30 mouse cellular contexts compared by ENCODE assay signal in genomic region chr1:94027506-94028108, GRCm38 (mm10). TPM values are rescaled to one million over a fixed set of nuclear protein-coding genes. Genes with fewer than 3 reads are reported as not detected.
"Had no signal": no experiment of that assay in that cellular context is flagged by ENCODE, and none has a peak within 500 bp of the region (broad histone marks: within the 10 kb centered on the region; RNA-seq: fewer than 3 reads in every experiment).

No protein-coding gene starts in this region.

- H3K9me3 ChIP-seq: limb, embryonic 10.5 days; limb, embryonic 13.5 days; liver, embryonic 12.5 days; liver, embryonic 15.5 days; lung, embryonic 15.5 days; midbrain, embryonic 10.5 days; midbrain, embryonic 13.5 days; neural tube, embryonic 12.5 days; neural tube, embryonic 15.5 days had no signal

- ATAC-seq: liver, embryonic 12.5 days; midbrain, embryonic 13.5 days had no signal

- H3K4me3 ChIP-seq: limb, embryonic 10.5 days; limb, embryonic 13.5 days; liver, embryonic 12.5 days; liver, embryonic 15.5 days; lung, embryonic 15.5 days; megakaryocyte, embryonic 14.5 days; midbrain, embryonic 10.5 days; midbrain, embryonic 13.5 days; neural tube, embryonic 12.5 days; neural tube, embryonic 15.5 days had no signal

- H3K9ac ChIP-seq: limb, embryonic 13.5 days; liver, embryonic 12.5 days; liver, embryonic 15.5 days; lung, embryonic 15.5 days; midbrain, embryonic 13.5 days; neural tube, embryonic 12.5 days; neural tube, embryonic 15.5 days had no signal

- H3K27ac ChIP-seq: limb, embryonic 10.5 days; limb, embryonic 13.5 days; liver, embryonic 12.5 days; liver, embryonic 15.5 days; lung, embryonic 15.5 days; midbrain, embryonic 10.5 days; midbrain, embryonic 13.5 days; neural tube, embryonic 12.5 days; neural tube, embryonic 15.5 days had no signal

- H3K27me3 ChIP-seq: limb, embryonic 13.5 days; liver, embryonic 12.5 days; liver, embryonic 15.5 days; lung, embryonic 15.5 days; midbrain, embryonic 13.5 days; neural tube, embryonic 12.5 days; neural tube, embryonic 15.5 days had no signal

- H3K4me1 ChIP-seq: limb, embryonic 10.5 days; limb, embryonic 13.5 days; liver, embryonic 12.5 days; liver, embryonic 15.5 days; lung, embryonic 15.5 days; megakaryocyte, embryonic 14.5 days; midbrain, embryonic 10.5 days; midbrain, embryonic 13.5 days; neural tube, embryonic 12.5 days; neural tube, embryonic 15.5 days had no signal

- H3K4me2 ChIP-seq: limb, embryonic 13.5 days; liver, embryonic 12.5 days; liver, embryonic 15.5 days; lung, embryonic 15.5 days; midbrain, embryonic 13.5 days; neural tube, embryonic 12.5 days; neural tube, embryonic 15.5 days had no signal

- H3K36me3 ChIP-seq: limb, embryonic 10.5 days; limb, embryonic 13.5 days; liver, embryonic 12.5 days; liver, embryonic 15.5 days; lung, embryonic 15.5 days; midbrain, embryonic 10.5 days; midbrain, embryonic 13.5 days; neural tube, embryonic 12.5 days; neural tube, embryonic 15.5 days had no signal

- DNase-seq: kidney, adult 9 months; kidney, postnatal 14 days; kidney, postnatal 4 days; layer of hippocampus, adult 9-11 months; layer of hippocampus, postnatal 36 days; liver; lung, adult 18-20 months; lung, postnatal 10 days; lung, postnatal 36 days; right cerebral cortex, adult 18-20 months; right cerebral cortex, postnatal 25 days; thymus, adult 18-20 months; thymus, postnatal 36 days had no signal

RNA-seq across cellular contexts. Expression of gene Neu4, which starts 7.4 kb away (rescaled TPM):
- polyA plus RNA-seq: kidney, embryonic 16.5 days; limb, embryonic 10.5 days; limb, embryonic 13.5 days; liver, embryonic 12.5 days; liver, embryonic 15.5 days; lung, embryonic 15.5 days; midbrain, embryonic 10.5 days; midbrain, embryonic 13.5 days; neural tube, embryonic 12.5 days; small intestine, adult 2 months; spleen, adult 2 months; stomach, embryonic 16.5 days; testis, adult 2 months; urinary bladder, adult 2 months had no signal

RNA-seq across cellular contexts. Expression of gene Pdcd1, which starts 24.7 kb away (rescaled TPM):
- total RNA-seq: layer of hippocampus, postnatal 36 days had no signal
- polyA plus RNA-seq: kidney, embryonic 16.5 days; limb, embryonic 10.5 days; liver, embryonic 12.5 days; midbrain, embryonic 13.5 days; neural tube, embryonic 12.5 days; neural tube, embryonic 15.5 days; testis, adult 2 months had no signal

RNA-seq across cellular contexts. Expression of gene Gal3st2c, which starts 37.3 kb away (rescaled TPM):
- total RNA-seq: left cerebral cortex, postnatal 25 days had no signal
- polyA plus RNA-seq: kidney, embryonic 16.5 days; limb, embryonic 10.5 days; limb, embryonic 13.5 days; liver, embryonic 12.5 days; liver, embryonic 15.5 days; lung, embryonic 15.5 days; midbrain, embryonic 10.5 days; midbrain, embryonic 13.5 days; neural tube, embryonic 12.5 days; neural tube, embryonic 15.5 days; stomach, embryonic 16.5 days; testis, adult 2 months; urinary bladder, adult 2 months had no signal
